14 mouse cellular contexts compared by ENCODE assay signal in the genomic region with DNA sequence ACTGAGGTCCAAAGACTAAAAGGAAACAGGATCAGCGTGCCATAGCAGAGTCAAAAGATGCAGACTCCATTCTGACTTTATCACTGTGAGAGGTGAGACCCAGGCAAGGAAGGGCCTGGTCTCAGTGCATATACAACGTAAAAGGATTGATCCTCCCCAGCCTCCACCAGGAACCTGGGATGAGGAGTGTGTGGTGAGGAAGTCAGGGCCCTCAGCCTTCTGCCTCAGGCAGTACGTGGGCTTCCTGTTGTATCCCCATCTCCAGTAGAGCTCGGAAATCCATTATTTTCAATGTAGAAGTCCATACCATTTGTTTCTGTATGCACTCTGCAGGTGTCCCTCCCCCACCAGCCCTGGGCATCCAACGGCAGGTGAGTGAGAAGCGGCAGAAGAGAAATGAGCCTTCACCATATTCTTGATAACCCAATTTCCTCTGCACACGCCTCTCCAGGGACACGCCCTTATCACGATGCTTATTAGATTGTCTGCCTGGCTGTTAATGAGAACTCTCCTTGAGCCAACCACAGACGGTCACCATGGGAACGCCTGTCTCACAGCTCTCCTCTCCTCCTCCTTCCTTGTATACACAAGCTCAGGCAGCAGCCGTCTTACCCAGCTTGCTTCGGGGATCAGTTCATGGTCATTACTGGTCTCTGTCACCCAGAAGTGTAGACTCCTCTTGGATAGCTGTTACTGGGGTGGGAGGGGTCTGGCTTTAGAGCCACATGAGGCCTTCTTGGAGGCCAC.
DNase-seq lines count a peak whose midpoint lies in the region; ATAC-seq lines count a peak whose summit lies in the region.
"Had no signal": no experiment of that assay in that cellular context is flagged by ENCODE, and none has a peak within 500 bp of the region (broad histone marks: within the 10 kb centered on the region; RNA-seq: fewer than 3 reads in every experiment).

No protein-coding gene starts in this region.

- no peaks in the 10 kb centered on the region for H3K36me3 ChIP-seq in intestine, embryonic 15.5 days
- no peaks in the 10 kb centered on the region for H3K36me3 ChIP-seq in stomach, embryonic 16.5 days (ENCODE audit: control insufficient read depth, insufficient read depth, low read length)
- H3K36me3 ChIP-seq: limb, embryonic 15.5 days had no signal

- peak; percentile 9 to 27 for DNase-seq in adrenal gland, adult (ENCODE audit: inconsistent age in 2 of 2, low spot score in 1 of 2)
- DNase-seq in adrenal gland, postnatal 10 days: no peak
- DNase-seq in right cerebral cortex, adult 18-20 months: peak; percentile 51
- no peak for DNase-seq in right cerebral cortex, postnatal 36 days (ENCODE audit: low spot score in 2 of 2)
- DNase-seq in kidney, postnatal 25 days: no peak
- DNase-seq: right cerebral cortex, postnatal 4 days had no signal

- H3K4me2 ChIP-seq in intestine, embryonic 15.5 days (replicated peaks): no peak overlapping the region
- H3K4me2 ChIP-seq in stomach, embryonic 16.5 days (ENCODE audit: low read depth, low read length): no peak overlapping the region
- H3K4me2 ChIP-seq: heart, embryonic 11.5 days; limb, embryonic 15.5 days had no signal

- H3K27me3 ChIP-seq in intestine, embryonic 15.5 days (replicated peaks): no peaks in the 10 kb centered on the region
- no peaks in the 10 kb centered on the region for H3K27me3 ChIP-seq in stomach, embryonic 16.5 days (ENCODE audit: control insufficient read depth, insufficient read depth, low read length)
- H3K27me3 ChIP-seq: limb, embryonic 15.5 days had no signal

- WGBS in intestine, embryonic 15.5 days: 50% methylated on average over 13 of the region's 13 CpGs
- WGBS in stomach, embryonic 16.5 days: 33% methylated on average over 13 of the region's 13 CpGs

- no peak overlapping the region for H3K9ac ChIP-seq in intestine, embryonic 15.5 days
- no peak overlapping the region for H3K9ac ChIP-seq in stomach, embryonic 16.5 days (ENCODE audit: low read length)
- H3K9ac ChIP-seq: limb, embryonic 15.5 days had no signal

- no peak overlapping the region for H3K27ac ChIP-seq in intestine, embryonic 15.5 days
- no peak overlapping the region for H3K27ac ChIP-seq in stomach, embryonic 16.5 days (ENCODE audit: low read length)
- H3K27ac ChIP-seq: kidney, postnatal 0 days; limb, embryonic 15.5 days had no signal

- H3K4me3 ChIP-seq in intestine, embryonic 15.5 days (replicated peaks): no peak overlapping the region
- H3K4me3 ChIP-seq in stomach, embryonic 16.5 days (replicated peaks; ENCODE audit: low read length): no peak overlapping the region
- H3K4me3 ChIP-seq: erythroblast, embryonic 14.5 days; limb, embryonic 15.5 days had no signal

- peak; percentile 61 for ATAC-seq in intestine, embryonic 15.5 days
- ATAC-seq in stomach, embryonic 16.5 days (ENCODE audit: insufficient read depth, low FRiP score): peak; percentile 60; the same call in 1 of the 2 replicates
- no peak for ATAC-seq in CD4-positive, CD25-positive, alpha-beta regulatory T cell, adult 4 months
- ATAC-seq: Patski had no signal

- 0 out of 2 replicates have a peak, but pooled peaks cover 3% of the 10 kb centered on the region for H3K4me1 ChIP-seq in intestine, embryonic 15.5 days (replicated peaks)
- no peaks in the 10 kb centered on the region for H3K4me1 ChIP-seq in stomach, embryonic 16.5 days (ENCODE audit: control insufficient read depth, insufficient read depth, low read length)
- H3K4me1 ChIP-seq: limb, embryonic 15.5 days had no signal

- H3K9me3 ChIP-seq in intestine, embryonic 15.5 days: no peaks in the 10 kb centered on the region
- H3K9me3 ChIP-seq in stomach, embryonic 16.5 days (replicated peaks; ENCODE audit: control insufficient read depth, low read length): no peaks in the 10 kb centered on the region
- H3K9me3 ChIP-seq: limb, embryonic 15.5 days had no signal

Comparison
In these comparisons a context has a peak if more than half of its experiments do, and no peak if none do; other contexts are left out.
1. DNase-seq: peak in adrenal gland, adult (2 of 2) and right cerebral cortex, adult 18-20 months (single experiment); none in adrenal gland, postnatal 10 days (single experiment), right cerebral cortex, postnatal 36 days (0 of 2) and kidney, postnatal 25 days (0 of 2).